19 mouse cellular contexts compared by ENCODE assay signal in the genomic region with DNA sequence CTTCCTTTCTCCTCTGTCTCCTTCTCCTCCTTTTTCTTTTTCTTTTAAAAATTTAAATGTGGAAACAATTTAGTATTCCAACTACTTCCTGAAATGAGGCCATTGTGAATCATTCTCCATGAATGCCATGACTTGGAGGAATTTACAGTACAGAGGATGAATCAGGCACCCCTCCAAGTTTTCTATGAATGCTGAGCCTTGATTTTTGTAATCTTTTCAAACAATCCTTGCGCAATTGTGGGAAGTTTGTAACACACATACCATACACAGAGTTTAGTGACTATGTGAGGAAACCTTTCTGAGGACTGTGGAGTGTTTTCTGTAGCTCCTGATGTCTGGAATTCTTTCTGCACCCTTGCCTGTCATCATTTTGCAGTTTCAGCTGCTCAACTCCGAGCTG.
DNase-seq lines count a peak whose midpoint lies in the region; ATAC-seq and TF ChIP-seq lines count a peak whose summit lies in the region.
"Had no signal": no experiment of that assay in that cellular context is flagged by ENCODE, and none has a peak within 500 bp of the region (broad histone marks: within the 10 kb centered on the region; RNA-seq: fewer than 3 reads in every experiment).

No protein-coding gene starts in this region.

- H3K27me3 ChIP-seq in embryonic facial prominence, embryonic 14.5 days (replicated peaks; ENCODE audit: control insufficient read depth, insufficient read depth, low read length) = no peaks in the 10 kb centered on the region
- H3K27me3 ChIP-seq in embryonic facial prominence, embryonic 10.5 days (replicated peaks; ENCODE audit: low read depth, poor library complexity, severe bottlenecking) = no peaks in the 10 kb centered on the region
- H3K27me3 ChIP-seq in lung, embryonic 14.5 days (ENCODE audit: insufficient read depth, low read length) = no peaks in the 10 kb centered on the region
- no peaks in the 10 kb centered on the region for H3K27me3 ChIP-seq in C2C12 (ENCODE audit: control insufficient read depth, insufficient read depth, insufficient read length)
- H3K27me3 ChIP-seq: embryonic facial prominence, embryonic 15.5 days; forebrain, embryonic 15.5 days; heart, embryonic 13.5 days; limb, embryonic 13.5 days had no signal

- no peak overlapping the region for H3ac ChIP-seq in C2C12 (ENCODE audit: control insufficient read depth, insufficient read length, low read depth)

- no peak for ATAC-seq in embryonic facial prominence, embryonic 14.5 days (ENCODE audit: low read depth)
- ATAC-seq in lung, embryonic 14.5 days (ENCODE audit: insufficient read depth) = peak; percentile 71; the same call in 1 of the 2 replicates
- ATAC-seq in megakaryocyte-erythroid progenitor cell, adult 5-6 weeks (replicated peaks; ENCODE audit: low FRiP score, low TSS enrichment, poor library complexity, severe bottlenecking) = no peak
- ATAC-seq: forebrain, embryonic 15.5 days; inflammation-experienced regulatory T-cells, adult 6 months had no signal

- H3K36me3 ChIP-seq in embryonic facial prominence, embryonic 14.5 days (ENCODE audit: control insufficient read depth, insufficient read depth, low read length) = no peaks in the 10 kb centered on the region
- H3K36me3 ChIP-seq in embryonic facial prominence, embryonic 10.5 days (replicated peaks) = no peaks in the 10 kb centered on the region
- no peaks in the 10 kb centered on the region for H3K36me3 ChIP-seq in lung, embryonic 14.5 days (ENCODE audit: insufficient read depth)
- H3K36me3 ChIP-seq in C2C12 (ENCODE audit: control insufficient read depth, insufficient read depth) = no peaks in the 10 kb centered on the region
- H3K36me3 ChIP-seq: embryonic facial prominence, embryonic 15.5 days; forebrain, embryonic 15.5 days; heart, embryonic 13.5 days; limb, embryonic 13.5 days had no signal

- WGBS in embryonic facial prominence, embryonic 14.5 days = 40% methylated on average over 2 of the region's 2 CpGs
- WGBS in embryonic facial prominence, embryonic 10.5 days = 60% methylated on average over 2 of the region's 2 CpGs
- 21% methylated on average over 2 of the region's 2 CpGs for WGBS in lung, embryonic 14.5 days

- H3K4me2 ChIP-seq in embryonic facial prominence, embryonic 14.5 days (ENCODE audit: low read depth, low read length) = no peak overlapping the region
- H3K4me2 ChIP-seq in lung, embryonic 14.5 days = no peak overlapping the region
- H3K4me2 ChIP-seq: embryonic facial prominence, embryonic 15.5 days; forebrain, embryonic 15.5 days; heart, embryonic 13.5 days; limb, embryonic 13.5 days had no signal

- H3K79me3 ChIP-seq in C2C12 (ENCODE audit: low read depth) = no peaks in the 10 kb centered on the region

- H3K27ac ChIP-seq in embryonic facial prominence, embryonic 14.5 days (replicated peaks; ENCODE audit: low read depth, low read length) = peak overlapping the region; percentile 46
- no peak overlapping the region for H3K27ac ChIP-seq in embryonic facial prominence, embryonic 10.5 days (replicated peaks)
- H3K27ac ChIP-seq in lung, embryonic 14.5 days (ENCODE audit: low read depth) = peak overlapping the region; percentile 50; the same call in 1 of the 2 replicates
- H3K27ac ChIP-seq: embryonic facial prominence, embryonic 15.5 days; forebrain, embryonic 15.5 days; heart, embryonic 13.5 days; layer of hippocampus, adult 2 months; left cerebral cortex, adult 2 months; limb, embryonic 13.5 days had no signal

- no peak overlapping the region for H3K4me3 ChIP-seq in embryonic facial prominence, embryonic 14.5 days (ENCODE audit: low read depth, low read length)
- H3K4me3 ChIP-seq in embryonic facial prominence, embryonic 10.5 days = no peak overlapping the region
- H3K4me3 ChIP-seq in lung, embryonic 14.5 days (ENCODE audit: low read depth, low read length) = no peak overlapping the region
- H3K4me3 ChIP-seq in C2C12 (ENCODE audit: insufficient read depth, poor library complexity, severe bottlenecking) = no peak overlapping the region
- H3K4me3 ChIP-seq: embryonic facial prominence, embryonic 15.5 days; forebrain, embryonic 15.5 days; heart, embryonic 13.5 days; layer of hippocampus, adult 2 months; left cerebral cortex, adult 2 months; limb, embryonic 13.5 days had no signal

- peak; percentile 89 for DNase-seq in embryonic facial prominence, embryonic 14.5 days (ENCODE audit: low spot score)
- DNase-seq in embryonic facial prominence, embryonic 10.5 days (ENCODE audit: low spot score) = no peak
- peak; percentile 87 for DNase-seq in lung, embryonic 14.5 days
- no peak for DNase-seq in lung, postnatal 14 days
- peak; percentile 78 for DNase-seq in fibroblast of lung, adult 2 months (ENCODE audit: low read depth)
- no peak for DNase-seq in layer of hippocampus, postnatal 25 days (ENCODE audit: extremely low spot score in 1 of 2, low spot score in 1 of 2)
- DNase-seq: cerebellum, adult 18-20 months; gastrocnemius, postnatal 36 days; midbrain, embryonic 14.5 days; right cerebral cortex, postnatal 25 days had no signal

- no peaks in the 10 kb centered on the region for H3K79me2 ChIP-seq in C2C12 (ENCODE audit: control insufficient read depth, insufficient read depth)

- H3K9ac ChIP-seq in embryonic facial prominence, embryonic 14.5 days (ENCODE audit: low read depth, low read length) = no peak overlapping the region
- H3K9ac ChIP-seq in lung, embryonic 14.5 days = no peak overlapping the region
- H3K9ac ChIP-seq: embryonic facial prominence, embryonic 15.5 days; forebrain, embryonic 15.5 days; heart, embryonic 13.5 days; limb, embryonic 13.5 days had no signal

- no peaks in the 10 kb centered on the region for H3K9me3 ChIP-seq in embryonic facial prominence, embryonic 14.5 days (ENCODE audit: control insufficient read depth, low read length)
- no peaks in the 10 kb centered on the region for H3K9me3 ChIP-seq in embryonic facial prominence, embryonic 10.5 days
- no peaks in the 10 kb centered on the region for H3K9me3 ChIP-seq in lung, embryonic 14.5 days (ENCODE audit: low read depth, low read length)
- H3K9me3 ChIP-seq: embryonic facial prominence, embryonic 15.5 days; forebrain, embryonic 15.5 days; heart, embryonic 13.5 days; limb, embryonic 13.5 days had no signal

- no peak for TF ChIP-seq CTCF in lung, embryonic 14.5 days (IDR thresholded peaks at IDR 0.05; ENCODE audit: low read depth)
- TF ChIP-seq CTCF in C2C12 (IDR thresholded peaks at IDR 0.05; ENCODE audit: control insufficient read depth, insufficient read depth, insufficient read length) = no peak

- H3K4me1 ChIP-seq in embryonic facial prominence, embryonic 14.5 days (ENCODE audit: control insufficient read depth, insufficient read depth, low read length) = no peaks in the 10 kb centered on the region
- no peaks in the 10 kb centered on the region for H3K4me1 ChIP-seq in embryonic facial prominence, embryonic 10.5 days
- peaks cover 3% of the 10 kb centered on the region; the same call in 1 of the 2 replicates for H3K4me1 ChIP-seq in lung, embryonic 14.5 days (ENCODE audit: insufficient read depth)
- H3K4me1 ChIP-seq: embryonic facial prominence, embryonic 15.5 days; forebrain, embryonic 15.5 days; limb, embryonic 13.5 days had no signal

TF ChIP-seq in C2C12, 6 proteins besides CTCF, POLR2A, EP300 and RAD21:
- TF ChIP-seq FOSL1 (IDR thresholded peaks at IDR 0.05; ENCODE audit: insufficient read depth, low read length, poor library complexity, severe bottlenecking) (peak; percentile 46), MYOG (IDR thresholded peaks at IDR 0.05; ENCODE audit: control insufficient read depth, extremely low read depth, insufficient read length) (no peak), USF1 (IDR thresholded peaks at IDR 0.05; ENCODE audit: low read depth) (no peak), MAX (IDR thresholded peaks at IDR 0.05) (no peak), MYOD1 (IDR thresholded peaks at IDR 0.05; ENCODE audit: control insufficient read depth, insufficient read length, low read depth) (no peak), CEBPB (IDR thresholded peaks at IDR 0.05; ENCODE audit: low read depth) (peak; percentile 99)

Comparison
In these comparisons a context has a peak if more than half of its experiments do, and no peak if none do; other contexts are left out.
1. DNase-seq: peak in embryonic facial prominence, embryonic 14.5 days (single experiment), lung, embryonic 14.5 days (single experiment) and fibroblast of lung, adult 2 months (single experiment); none in embryonic facial prominence, embryonic 10.5 days (single experiment), lung, postnatal 14 days (single experiment) and layer of hippocampus, postnatal 25 days (0 of 2).